Mouse (Mus musculus): ENCODE data around the gene Ppp2r2c.
A peak's percentile ranks its signal among the peaks of the same experiment; 100 is the strongest.

The Ppp2r2c gene

DNA sequence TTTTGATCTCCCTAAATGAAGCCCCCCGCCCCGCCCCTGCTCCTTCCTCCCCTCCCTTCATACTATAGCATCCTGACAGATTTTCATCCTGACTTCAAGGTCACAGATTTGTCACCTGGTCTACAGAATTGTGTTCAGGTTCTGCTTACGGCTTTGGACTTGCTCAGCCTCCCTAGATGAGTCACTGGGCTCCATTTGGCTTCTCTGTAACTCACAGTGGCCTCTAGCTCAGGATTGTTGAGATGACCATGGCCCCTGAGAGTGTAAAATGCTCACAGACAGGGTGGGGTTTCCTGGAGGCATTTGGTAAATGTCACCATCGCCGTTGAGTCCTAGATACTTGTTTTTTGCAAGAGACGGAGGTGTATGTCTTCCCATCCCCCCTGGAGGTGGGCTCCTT, 2.6 kb downstream of the Ppp2r2c start:
- DNase-seq (ENCODE audit: inconsistent ontology term), result no peak

DNA sequence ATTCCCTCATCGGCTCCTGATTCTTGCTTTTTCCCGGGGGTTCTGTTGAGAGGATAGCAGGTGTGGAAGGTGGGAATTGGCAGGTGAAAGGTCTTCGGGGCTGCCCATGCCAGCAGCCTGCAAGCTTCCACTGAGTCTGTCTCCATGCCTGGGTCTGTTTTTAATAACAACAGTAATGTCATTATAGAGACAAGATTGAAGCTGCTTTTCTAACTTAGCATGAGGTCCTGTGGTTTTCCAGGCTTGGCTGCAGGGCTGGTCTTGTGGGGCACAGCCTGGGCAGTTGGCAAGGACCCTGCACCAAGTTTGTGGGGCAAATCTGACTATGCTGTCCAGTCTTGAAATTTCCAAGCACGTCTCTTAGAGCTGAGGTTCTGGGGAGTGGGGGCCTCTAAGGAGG, 7.6 kb downstream of the Ppp2r2c start:
- DNase-seq (ENCODE audit: inconsistent ontology term), result no peak

GRCm38 (mm10) chr5:36876777-36877396, 8.6 kb downstream of the Ppp2r2c start:
- no peak for DNase-seq (ENCODE audit: inconsistent ontology term)

DNA sequence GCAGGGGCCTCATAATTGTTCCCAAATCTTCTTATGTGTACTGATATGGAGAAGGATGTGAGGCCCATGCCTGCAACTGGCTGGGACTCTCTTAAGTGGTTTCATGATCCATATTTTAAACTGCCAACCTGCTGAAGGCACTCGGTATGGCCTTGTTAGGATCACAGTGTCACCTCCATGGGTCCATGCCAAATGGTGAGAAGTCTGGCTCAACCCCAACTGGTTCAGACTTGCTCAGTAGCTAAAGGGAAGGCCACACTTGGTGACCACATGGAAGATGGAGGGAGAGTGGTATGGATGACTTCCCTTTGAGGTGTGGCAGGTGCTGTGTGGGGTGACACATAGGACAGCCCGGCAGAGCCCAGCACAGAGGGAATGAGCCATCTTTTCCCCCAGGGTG, 9.3 kb downstream of the Ppp2r2c start:
- DNase-seq (ENCODE audit: inconsistent ontology term), result no peak

DNA sequence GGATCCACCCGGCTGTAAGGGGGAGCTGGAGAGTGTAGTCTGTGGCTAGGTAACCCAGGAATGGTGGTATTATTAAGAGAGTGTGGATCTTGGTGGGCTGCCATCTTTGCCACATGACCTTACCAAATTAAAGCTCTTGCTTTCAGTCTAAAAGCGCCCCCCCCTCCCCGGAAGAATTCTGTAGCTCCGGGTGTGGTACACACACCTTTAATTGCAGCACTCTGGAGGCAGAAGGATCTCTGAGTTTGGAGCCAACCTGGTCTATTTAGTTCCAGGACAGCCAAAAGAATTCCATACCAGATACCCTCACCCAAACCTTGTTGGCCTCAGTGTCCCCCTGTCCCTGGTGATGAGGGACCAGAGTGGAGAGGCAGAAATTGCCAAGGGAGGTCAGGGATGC, 10.5 kb downstream of the Ppp2r2c start:
- no peak for DNase-seq (ENCODE audit: inconsistent ontology term)

- no peak for DNase-seq (ENCODE audit: inconsistent ontology term)
These were observed 12.3 kb downstream of the Ppp2r2c start for GRCm38 (mm10) chr5:36880622-36881021.

- no peak for DNase-seq (ENCODE audit: inconsistent ontology term)
These were observed 15.2 kb downstream of the Ppp2r2c start for GRCm38 (mm10) chr5:36883516-36883915.

- DNase-seq (ENCODE audit: inconsistent ontology term), result peak; percentile 55
These were observed 16.8 kb downstream of the Ppp2r2c start for GRCm38 (mm10) chr5:36885067-36885466.

GRCm38 (mm10) chr5:36885595-36885994, 17.3 kb downstream of the Ppp2r2c start:
- no peak for DNase-seq (ENCODE audit: inconsistent ontology term)

GRCm38 (mm10) chr5:36886298-36886697, 18.0 kb downstream of the Ppp2r2c start:
- DNase-seq (ENCODE audit: inconsistent ontology term), result no peak

- no peak for DNase-seq (ENCODE audit: inconsistent ontology term)
These were observed 18.6 kb downstream of the Ppp2r2c start for GRCm38 (mm10) chr5:36886852-36887283.

- no peak for DNase-seq (ENCODE audit: inconsistent ontology term)
These were observed 19.1 kb downstream of the Ppp2r2c start for GRCm38 (mm10) chr5:36887299-36887988.

DNA sequence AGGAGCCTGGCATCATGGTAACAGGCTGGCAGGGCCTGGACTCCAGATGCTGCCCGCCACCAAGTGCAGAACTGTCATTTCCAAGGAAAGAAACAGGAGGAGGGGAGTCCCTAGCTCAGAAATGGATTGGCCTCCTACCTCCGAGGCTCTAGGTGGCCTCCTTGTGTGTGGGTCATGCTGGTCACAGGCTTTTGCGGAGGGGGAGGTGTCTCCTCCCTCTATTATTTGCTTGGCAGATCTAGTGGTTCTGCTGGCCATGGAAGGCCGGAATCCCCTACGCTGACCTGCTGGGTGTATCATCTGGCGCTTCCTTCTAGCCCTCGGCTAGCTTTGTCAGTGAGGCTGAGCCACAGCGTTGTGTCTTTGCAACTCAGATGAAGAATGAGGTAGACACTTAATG, 20.2 kb downstream of the Ppp2r2c start:
- no peak for DNase-seq (ENCODE audit: inconsistent ontology term)

DNA sequence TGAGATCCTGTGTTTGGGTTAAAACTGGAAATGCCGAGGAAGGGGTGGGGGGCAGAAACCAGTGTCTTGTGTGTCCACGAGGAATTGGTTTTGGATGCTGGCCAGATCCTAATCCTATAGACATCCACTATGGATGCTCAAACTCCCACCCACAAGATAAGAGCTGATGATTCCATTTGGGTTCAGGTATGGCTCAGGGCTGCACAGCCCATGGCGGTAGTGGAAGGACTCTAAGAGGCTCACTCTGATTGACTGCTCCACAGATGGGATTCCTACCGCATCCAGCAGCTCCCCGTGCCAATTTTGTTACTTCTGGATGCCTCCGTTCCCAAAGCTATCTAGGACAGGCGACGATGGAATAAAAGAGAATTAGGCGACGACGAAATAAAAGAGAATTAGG, 20.6 kb downstream of the Ppp2r2c start:
- no peak for DNase-seq (ENCODE audit: inconsistent ontology term)

DNA sequence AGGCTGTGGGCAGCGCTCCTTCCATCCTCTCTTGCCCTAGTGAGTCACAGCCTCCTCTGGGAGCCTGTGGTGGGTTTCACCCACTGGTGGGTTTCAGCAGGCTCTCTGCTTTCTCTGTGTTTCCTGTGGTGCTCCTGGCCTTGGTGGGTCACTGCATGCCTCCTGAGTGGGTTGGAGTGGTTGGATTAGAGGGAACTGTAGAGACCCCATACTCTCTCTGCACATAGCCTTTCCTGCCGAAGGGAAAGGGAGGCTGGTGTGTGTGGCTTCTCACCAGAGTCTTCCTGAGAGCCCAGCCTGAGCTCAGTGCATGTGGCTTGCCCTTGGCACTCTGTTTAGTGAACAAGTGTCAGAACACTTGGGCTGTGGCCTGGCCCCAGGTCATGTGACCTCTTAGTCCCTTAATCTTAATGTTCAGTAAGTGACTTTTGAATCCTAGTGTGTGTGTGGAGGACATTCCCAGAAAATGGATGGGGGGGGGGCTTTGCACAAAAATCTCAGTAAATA, 21.1 kb downstream of the Ppp2r2c start:
- DNase-seq (ENCODE audit: inconsistent ontology term), result no peak

DNA sequence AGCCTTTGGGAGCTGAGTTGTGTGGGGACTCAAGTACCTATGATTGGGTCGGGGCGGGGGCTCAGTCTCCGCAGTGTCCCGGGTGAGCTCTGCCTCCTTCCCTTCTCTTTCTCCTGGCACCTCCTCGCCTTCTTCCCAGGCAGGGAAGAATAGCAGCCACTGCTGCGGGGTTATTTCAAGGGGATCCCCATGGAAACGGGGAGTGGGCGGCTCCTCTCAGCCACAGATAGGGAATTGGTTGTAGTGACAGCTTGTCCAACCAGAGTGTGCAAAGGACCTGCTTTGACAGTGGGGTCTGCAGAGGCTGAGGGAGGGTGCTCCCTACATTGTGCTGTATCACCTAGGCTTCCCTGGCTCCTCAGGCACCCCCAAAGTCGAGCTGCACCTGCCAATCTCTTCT, 22.5 kb downstream of the Ppp2r2c start:
- DNase-seq (ENCODE audit: inconsistent ontology term), result no peak

- DNase-seq (ENCODE audit: inconsistent ontology term), result no peak
These were observed 23.6 kb downstream of the Ppp2r2c start for GRCm38 (mm10) chr5:36891793-36892470.

DNA sequence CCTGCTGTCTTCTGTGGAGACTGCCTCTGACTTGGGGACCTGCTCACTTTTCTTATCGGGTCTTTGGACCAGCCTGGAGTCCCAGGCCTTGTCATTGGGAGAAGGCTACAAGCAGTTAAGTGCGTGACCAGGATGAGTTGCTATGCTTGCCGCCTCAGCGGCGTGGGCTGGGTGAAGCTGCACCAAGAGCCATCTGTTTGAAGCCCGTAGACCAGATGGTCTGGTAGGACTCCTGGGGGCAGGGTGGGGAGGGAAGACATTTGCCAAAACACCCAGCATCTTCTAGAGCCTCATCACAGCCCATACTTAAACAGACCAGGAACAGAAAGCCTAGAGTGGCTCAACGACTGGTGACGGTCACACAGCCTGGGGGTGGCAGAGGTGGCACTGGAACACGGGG, 24.9 kb downstream of the Ppp2r2c start:
- no peak for DNase-seq (ENCODE audit: inconsistent ontology term)

- no peak for DNase-seq (ENCODE audit: inconsistent ontology term)
These were observed 25.8 kb downstream of the Ppp2r2c start for GRCm38 (mm10) chr5:36894070-36894469.

GRCm38 (mm10) chr5:36894604-36895368, 26.5 kb downstream of the Ppp2r2c start:
- no peak for DNase-seq (ENCODE audit: inconsistent ontology term)

- no peak for DNase-seq (ENCODE audit: inconsistent ontology term)
These were observed 27.6 kb downstream of the Ppp2r2c start for GRCm38 (mm10) chr5:36895621-36896573.

All from Muller cell, postnatal 12 days (primary cell).